In genomic region chr7:48825170-48825569, GRCm38 (mm10) we compare ENCODE assay signal across 23 mouse cellular contexts. TPM values are rescaled to one million over a fixed set of nuclear protein-coding genes. Genes with fewer than 3 reads are reported as not detected.
DNase-seq lines count a peak whose midpoint lies in the region; ATAC-seq lines count a peak whose summit lies in the region.
"Had no signal": no experiment of that assay in that cellular context is flagged by ENCODE, and none has a peak within 500 bp of the region (broad histone marks: within the 10 kb centered on the region; RNA-seq: fewer than 3 reads in every experiment).

No protein-coding gene starts in this region.

- H3K4me3 ChIP-seq in heart, embryonic 10.5 days: no peak overlapping the region
- no peak overlapping the region for H3K4me3 ChIP-seq in heart, embryonic 14.5 days (ENCODE audit: control insufficient read depth in 1 of 2, insufficient read depth in 1 of 2, low read depth in 1 of 2, low read length in 2 of 2)
- no peak overlapping the region for H3K4me3 ChIP-seq in heart, embryonic 15.5 days
- H3K4me3 ChIP-seq in heart, embryonic 16.5 days (ENCODE audit: low read length): no peak overlapping the region
- H3K4me3 ChIP-seq: embryonic facial prominence, embryonic 15.5 days; erythroblast, embryonic 14.5 days; forebrain, embryonic 10.5 days; gastrocnemius, adult 2 months; hindbrain, embryonic 15.5 days had no signal

- H3K9ac ChIP-seq in heart, embryonic 14.5 days (ENCODE audit: low read length): no peak overlapping the region
- no peak overlapping the region for H3K9ac ChIP-seq in heart, embryonic 15.5 days
- no peak overlapping the region for H3K9ac ChIP-seq in heart, embryonic 16.5 days (ENCODE audit: low read length)
- H3K9ac ChIP-seq: embryonic facial prominence, embryonic 15.5 days; hindbrain, embryonic 15.5 days had no signal

- H3K27me3 ChIP-seq in heart, embryonic 10.5 days (ENCODE audit: insufficient read depth, poor library complexity, severe bottlenecking): no peaks in the 10 kb centered on the region
- H3K27me3 ChIP-seq in heart, embryonic 14.5 days (ENCODE audit: control insufficient read depth, insufficient read depth, low read length): no peaks in the 10 kb centered on the region
- H3K27me3 ChIP-seq in heart, embryonic 15.5 days: no peaks in the 10 kb centered on the region
- H3K27me3 ChIP-seq in heart, embryonic 16.5 days (ENCODE audit: control insufficient read depth, insufficient read depth, low read length): no peaks in the 10 kb centered on the region
- H3K27me3 ChIP-seq: embryonic facial prominence, embryonic 15.5 days; hindbrain, embryonic 15.5 days had no signal

- DNase-seq in heart, embryonic 10.5 days (ENCODE audit: low spot score): no peak
- no peak for DNase-seq in heart, postnatal 25 days (ENCODE audit: low spot score)
- no peak for DNase-seq in heart, postnatal 4 days
- DNase-seq in right cerebral cortex, postnatal 25 days: no peak
- DNase-seq: cerebellum, adult 11 months; cerebellum, adult 8-10 months; cerebellum, postnatal 14 days; embryo, embryonic 11 days; gastrocnemius, adult 2 months; gastrocnemius, postnatal 25 days; kidney, adult 2 months had no signal

- ATAC-seq in heart, embryonic 14.5 days (ENCODE audit: insufficient number of reproducible peaks, insufficient read depth, low FRiP score, low read depth): peak; percentile 34; the same call in 1 of the 2 replicates
- peak; percentile 73 for ATAC-seq in heart, embryonic 15.5 days (replicated peaks; ENCODE audit: insufficient number of reproducible peaks, insufficient read depth, low FRiP score, low read depth)
- ATAC-seq in heart, embryonic 16.5 days (replicated peaks; ENCODE audit: extremely low read depth, insufficient read depth, low FRiP score): peak; percentile 68
- ATAC-seq: forebrain, embryonic 14.5 days; intestine, embryonic 16.5 days had no signal

- H3K4me1 ChIP-seq in heart, embryonic 10.5 days: peaks cover 34% of the 10 kb centered on the region
- peaks cover 7 to 38% of the 10 kb centered on the region in 2 experiments for H3K4me1 ChIP-seq in heart, embryonic 14.5 days (ENCODE audit: control insufficient read depth in 2 of 2, insufficient read depth in 2 of 2, low read length in 2 of 2)
- peaks cover 41% of the 10 kb centered on the region for H3K4me1 ChIP-seq in heart, embryonic 15.5 days (replicated peaks)
- peaks cover 25% of the 10 kb centered on the region for H3K4me1 ChIP-seq in heart, embryonic 16.5 days (ENCODE audit: control insufficient read depth, insufficient read depth, low read length)
- H3K4me1 ChIP-seq: embryonic facial prominence, embryonic 15.5 days; forebrain, embryonic 10.5 days; hindbrain, embryonic 15.5 days had no signal

- no peaks in the 10 kb centered on the region for H3K9me3 ChIP-seq in heart, embryonic 10.5 days
- H3K9me3 ChIP-seq in heart, embryonic 14.5 days (ENCODE audit: control insufficient read depth, low read length): no peaks in the 10 kb centered on the region
- no peaks in the 10 kb centered on the region for H3K9me3 ChIP-seq in heart, embryonic 15.5 days (replicated peaks)
- no peaks in the 10 kb centered on the region for H3K9me3 ChIP-seq in heart, embryonic 16.5 days (replicated peaks; ENCODE audit: control insufficient read depth, low read length)
- H3K9me3 ChIP-seq: embryonic facial prominence, embryonic 15.5 days; forebrain, embryonic 10.5 days; hindbrain, embryonic 15.5 days had no signal

- peak overlapping the region; percentile 56; the same call in 1 of the 2 replicates for H3K27ac ChIP-seq in heart, embryonic 10.5 days
- H3K27ac ChIP-seq in heart, embryonic 14.5 days (replicated peaks in 1 of 2; ENCODE audit: control insufficient read depth in 1 of 2, insufficient read depth in 1 of 2, low read depth in 2 of 2, low read length in 2 of 2): peak overlapping the region; percentile 57 to 72
- H3K27ac ChIP-seq in heart, embryonic 15.5 days: peak overlapping the region; percentile 60
- H3K27ac ChIP-seq in heart, embryonic 16.5 days (ENCODE audit: low read length): peak overlapping the region; percentile 46
- H3K27ac ChIP-seq: embryonic facial prominence, embryonic 15.5 days; forebrain, embryonic 10.5 days; gastrocnemius, adult 2 months; hindbrain, embryonic 15.5 days had no signal

- intact Hi-C loops in heart, postnatal 25 days (cut with DNase I): no loop called here

- peak overlapping the region; percentile 7; the same call in 1 of the 2 replicates for H3K4me2 ChIP-seq in heart, embryonic 14.5 days (ENCODE audit: low read length)
- no peak overlapping the region for H3K4me2 ChIP-seq in heart, embryonic 15.5 days
- no peak overlapping the region for H3K4me2 ChIP-seq in heart, embryonic 16.5 days (ENCODE audit: low read depth, low read length)
- H3K4me2 ChIP-seq: embryonic facial prominence, embryonic 15.5 days; hindbrain, embryonic 15.5 days had no signal

- WGBS in heart, embryonic 10.5 days: 37% methylated on average over 6 of the region's 6 CpGs
- 24% methylated on average over 6 of the region's 6 CpGs for WGBS in heart, embryonic 14.5 days
- WGBS in heart, embryonic 15.5 days: 36% methylated on average over 6 of the region's 6 CpGs
- 36% methylated on average over 6 of the region's 6 CpGs for WGBS in heart, embryonic 16.5 days

- peaks cover 69% of the 10 kb centered on the region for H3K36me3 ChIP-seq in heart, embryonic 10.5 days
- peaks cover 70% of the 10 kb centered on the region for H3K36me3 ChIP-seq in heart, embryonic 14.5 days (ENCODE audit: control insufficient read depth, insufficient read depth, low read length)
- H3K36me3 ChIP-seq in heart, embryonic 15.5 days: peaks cover 36% of the 10 kb centered on the region
- peaks cover 23% of the 10 kb centered on the region for H3K36me3 ChIP-seq in heart, embryonic 16.5 days (ENCODE audit: control insufficient read depth, insufficient read depth)

RNA-seq across cellular contexts. Expression of gene Csrp3, which starts 22.7 kb away (rescaled TPM):
- 905 and 1,263 TPM in 2 replicates for polyA plus RNA-seq in heart, embryonic 10.5 days (2016; fragmentation: Nextera tagmentation; extraction: Ambion mirVana)
- total RNA-seq in heart, postnatal 25 days (2021): 1,000 to 10,000 TPM; 2,113 to 2,237 TPM
- polyA plus RNA-seq in heart, embryonic 14.5 days (2014; fragmentation: Nextera tagmentation; extraction: Ambion mirVana): 1,942 and 2,129 TPM in 2 replicates
- total RNA-seq in heart, postnatal 4 days (2021): 1,000 to 10,000 TPM; 1,381 to 1,460 TPM
- polyA plus RNA-seq in heart, embryonic 15.5 days (2015; fragmentation: Nextera tagmentation; extraction: Ambion mirVana): 1,541 and 1,964 TPM in 2 replicates
- polyA plus RNA-seq in heart, embryonic 16.5 days (2015; fragmentation: Nextera tagmentation; extraction: Ambion mirVana): 1,973 and 1,982 TPM in 2 replicates
- total RNA-seq: adrenal gland, adult 2 months had no signal
- polyA plus RNA-seq: adrenal gland, adult 2 months; brain, embryonic 14.5 days; erythroblast, embryonic 14.5 days; forebrain, embryonic 10.5 days; forebrain, embryonic 14.5 days; hindbrain, embryonic 11.5 days had no signal

RNA-seq across cellular contexts. Expression of gene Zdhhc13, which starts 36.4 kb away (rescaled TPM):
- 34.8 and 37.7 TPM in 2 replicates for polyA plus RNA-seq in heart, embryonic 10.5 days (2016; fragmentation: Nextera tagmentation; extraction: Ambion mirVana)
- 10 to 100 TPM; 11.0 to 12.9 TPM for total RNA-seq in heart, postnatal 25 days (2021)
- polyA plus RNA-seq in heart, embryonic 14.5 days (2014; fragmentation: Nextera tagmentation; extraction: Ambion mirVana): 34.6 and 36.2 TPM in 2 replicates
- 10 to 100 TPM; 21.2 to 22.6 TPM for total RNA-seq in heart, postnatal 4 days (2021)
- 29.0 and 31.2 TPM in 2 replicates for polyA plus RNA-seq in heart, embryonic 15.5 days (2015; fragmentation: Nextera tagmentation; extraction: Ambion mirVana)
- 30.5 and 33.6 TPM in 2 replicates for polyA plus RNA-seq in heart, embryonic 16.5 days (2015; fragmentation: Nextera tagmentation; extraction: Ambion mirVana)

RNA-seq across cellular contexts. Expression of gene E2f8, which starts 56.2 kb away (rescaled TPM):
- polyA plus RNA-seq in heart, embryonic 10.5 days (2016; fragmentation: Nextera tagmentation; extraction: Ambion mirVana): 21.9 and 25.4 TPM in 2 replicates
- under 1 TPM; 0.75 to 0.87 TPM for total RNA-seq in heart, postnatal 25 days (2021)
- 16.6 and 16.9 TPM in 2 replicates for polyA plus RNA-seq in heart, embryonic 14.5 days (2014; fragmentation: Nextera tagmentation; extraction: Ambion mirVana)
- total RNA-seq in heart, postnatal 4 days (2021): 10 to 100 TPM; 17.6 to 18.5 TPM
- 15.6 and 18.9 TPM in 2 replicates for polyA plus RNA-seq in heart, embryonic 15.5 days (2015; fragmentation: Nextera tagmentation; extraction: Ambion mirVana)
- 15.9 and 17.7 TPM in 2 replicates for polyA plus RNA-seq in heart, embryonic 16.5 days (2015; fragmentation: Nextera tagmentation; extraction: Ambion mirVana)
- total RNA-seq: gastrocnemius, adult 2 months had no signal
